Mouse (Mus musculus) heart, embryonic 16.5 days (tissue): ENCODE results near the gene Srsf10. TPM values are rescaled to one million over a fixed set of nuclear protein-coding genes. Genes with fewer than 3 reads are reported as not detected.

Experiments
- ATAC-seq: fragments of 200-750 bp; cut with Nextera tagmentation; replicated peaks from 2 replicates; pipeline ENCODE4 v1.8.0; 2017; ENCODE audit warnings: moderate number of reproducible peaks; ENCODE audit not compliant: insufficient read depth, low FRiP score; ENCODE audit errors: extremely low read depth
- H3K27ac ChIP-seq: fragments of 300-500 bp; sonication (generic); 2 replicates; pipeline ENCODE4 v1.5.1; 2014; ENCODE audit warnings: mild to moderate bottlenecking, low read length, control low read depth, moderate library complexity
- H3K27me3 ChIP-seq: fragments of 300-500 bp; sonication (generic); 2 replicates; pipeline ENCODE4 v1.6.1; 2014; ENCODE audit warnings: low read length, mixed read lengths; ENCODE audit not compliant: control insufficient read depth, insufficient read depth
- H3K36me3 ChIP-seq: fragments of 300-500 bp; sonication (generic); 2 replicates; pipeline ENCODE4 v1.6.1; 2014; ENCODE audit not compliant: control insufficient read depth, insufficient read depth
- H3K4me1 ChIP-seq: fragments of 300-500 bp; sonication (generic); 2 replicates; pipeline ENCODE4 v1.6.1; 2014; ENCODE audit warnings: low read length, mixed read lengths; ENCODE audit not compliant: control insufficient read depth, insufficient read depth
- H3K4me2 ChIP-seq: fragments of 300-500 bp; sonication (generic); 2 replicates; pipeline ENCODE4 v1.6.1; 2014; ENCODE audit warnings: low read depth, mild to moderate bottlenecking, control low read depth, low read length
- H3K4me3 ChIP-seq: fragments of 300-500 bp; sonication (generic); 2 replicates; pipeline ENCODE4 v1.5.1; 2014; ENCODE audit warnings: mild to moderate bottlenecking, control low read depth, low read length
- H3K9ac ChIP-seq: fragments of 300-500 bp; sonication (generic); 2 replicates; pipeline ENCODE4 v1.6.1; 2014; ENCODE audit warnings: low read length, control low read depth
- H3K9me3 ChIP-seq: fragments of 300-500 bp; sonication (generic); replicated peaks from 2 replicates; pipeline ENCODE4 v1.6.1; 2016; ENCODE audit warnings: low read length; ENCODE audit not compliant: control insufficient read depth
- WGBS: fragments of 180-500 bp; shearing (Covaris S2); extraction: QIAGEN DNeasy Blood & Tissue Kit; methylation state at CpG from one replicate; pipeline ENCODE4 v1.1.7; 2014; 5-methylcytosine and 5-hydroxymethylcytosine counted together
- polyA plus RNA-seq: library from polyadenylated mRNA; unstranded; fragments of >200 nt; fragmentation: Nextera tagmentation; extraction: Ambion mirVana; gene quantifications from 2 replicates; pipeline ENCODE4 v1.2.1, GENCODE M21; 2015

The Srsf10 gene
- polyA plus RNA-seq, 1 experiment from 2014 or later: 147 TPM

DNA sequence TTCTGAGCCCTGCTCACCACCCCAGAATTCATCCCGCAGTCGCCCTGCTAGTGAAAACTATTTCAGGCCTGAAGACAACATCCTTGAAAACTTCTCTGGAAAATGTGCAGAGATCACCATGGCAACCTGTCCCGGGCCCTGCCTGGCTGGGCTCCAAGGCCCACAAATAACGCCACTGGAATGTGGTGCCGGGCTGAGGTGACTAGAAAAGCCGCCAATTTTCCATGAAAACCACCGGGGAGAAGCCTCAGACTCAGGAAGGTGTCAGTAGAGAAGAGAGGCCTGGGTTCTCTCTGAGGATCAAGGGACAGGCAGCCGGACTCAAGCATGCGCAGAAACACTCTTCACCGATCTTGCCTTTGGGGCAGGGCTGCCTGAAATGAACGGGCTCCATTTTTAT, 27.1 kb upstream of the Srsf10 start:
- ATAC-seq: peak; percentile 87
- 13% methylated on average over 11 of the region's 11 CpGs for WGBS
- Histone ChIP-seq H3K27ac (peak overlapping the region; percentile 91), H3K4me1 (peaks cover 16% of the 10 kb centered on the region), H3K27me3 (no peaks in the 10 kb centered on the region), H3K36me3 (no peaks in the 10 kb centered on the region), H3K4me3 (no peak overlapping the region), H3K9ac (peak overlapping the region; percentile 63; the same call in 1 of the 2 replicates), H3K9me3 (no peaks in the 10 kb centered on the region; the same call in 1 of the 2 replicates), H3K4me2 (peak overlapping the region; percentile 53)

- no peak overlapping the region for H3K4me3 ChIP-seq
- H3K9me3 ChIP-seq: no peaks in the 10 kb centered on the region
- H3K36me3 ChIP-seq: no peaks in the 10 kb centered on the region
- H3K4me2 ChIP-seq: no peak overlapping the region
- H3K27ac ChIP-seq: peak overlapping the region; percentile 42
- 68% methylated on average over 11 of the region's 11 CpGs for WGBS
- no peak for ATAC-seq
- H3K4me1 ChIP-seq: peaks cover 16% of the 10 kb centered on the region
- H3K9ac ChIP-seq: no peak overlapping the region
- no peaks in the 10 kb centered on the region for H3K27me3 ChIP-seq
Measured at GRCm38 (mm10) chr4:135832070-135832469, 23.5 kb upstream of the Srsf10 start.

DNA sequence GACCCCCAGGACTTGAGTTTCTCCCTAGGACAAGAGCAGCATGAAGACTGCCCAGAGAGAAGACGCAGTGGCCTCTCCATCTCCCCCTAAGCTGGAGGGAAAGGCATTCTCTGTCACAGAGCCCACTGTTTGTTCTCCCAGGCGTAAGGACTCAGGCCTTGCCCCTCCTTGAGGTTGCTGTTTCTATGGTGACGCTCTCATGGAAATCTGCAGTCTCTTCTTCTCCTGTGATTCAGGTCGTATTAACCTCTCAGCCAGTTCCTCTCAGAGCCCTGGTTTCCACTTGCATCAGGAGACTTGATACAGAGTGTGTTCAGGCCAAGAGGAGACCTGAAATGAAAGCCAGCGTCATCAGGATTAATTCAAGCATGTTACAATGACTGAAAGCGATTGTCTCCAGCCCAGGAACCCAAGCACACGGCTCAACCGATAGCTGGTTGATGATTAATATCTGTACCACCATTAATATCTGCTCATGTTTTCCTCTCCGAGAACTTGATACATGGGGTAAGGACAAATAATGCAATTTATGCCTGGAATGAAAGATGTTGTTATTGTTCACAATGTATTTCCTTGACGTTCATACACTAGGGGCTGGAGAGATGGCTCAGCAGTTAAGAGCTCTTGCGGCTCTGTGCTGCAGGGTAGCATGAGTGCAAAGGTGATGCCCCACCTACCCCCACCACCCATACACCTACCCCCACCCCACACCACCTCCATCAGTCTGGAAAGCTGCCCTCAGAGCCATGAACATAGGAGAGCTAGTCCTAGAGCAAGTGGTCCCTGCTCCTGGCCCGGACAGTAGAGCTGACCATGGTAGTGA, 22.0 kb upstream of the Srsf10 start:
- 76% methylated on average over 12 of the region's 12 CpGs for whole genome bisulfite sequencing
- no peak for ATAC-seq
- H3K36me3 ChIP-seq: no peaks in the 10 kb centered on the region
- no peaks in the 10 kb centered on the region for H3K27me3 ChIP-seq
- H3K9ac ChIP-seq: no peak overlapping the region
- no peak overlapping the region for H3K4me3 ChIP-seq
- peaks cover 12% of the 10 kb centered on the region for H3K4me1 ChIP-seq
- H3K9me3 ChIP-seq: no peaks in the 10 kb centered on the region
- H3K27ac ChIP-seq: no peak overlapping the region
- no peak overlapping the region for H3K4me2 ChIP-seq

DNA sequence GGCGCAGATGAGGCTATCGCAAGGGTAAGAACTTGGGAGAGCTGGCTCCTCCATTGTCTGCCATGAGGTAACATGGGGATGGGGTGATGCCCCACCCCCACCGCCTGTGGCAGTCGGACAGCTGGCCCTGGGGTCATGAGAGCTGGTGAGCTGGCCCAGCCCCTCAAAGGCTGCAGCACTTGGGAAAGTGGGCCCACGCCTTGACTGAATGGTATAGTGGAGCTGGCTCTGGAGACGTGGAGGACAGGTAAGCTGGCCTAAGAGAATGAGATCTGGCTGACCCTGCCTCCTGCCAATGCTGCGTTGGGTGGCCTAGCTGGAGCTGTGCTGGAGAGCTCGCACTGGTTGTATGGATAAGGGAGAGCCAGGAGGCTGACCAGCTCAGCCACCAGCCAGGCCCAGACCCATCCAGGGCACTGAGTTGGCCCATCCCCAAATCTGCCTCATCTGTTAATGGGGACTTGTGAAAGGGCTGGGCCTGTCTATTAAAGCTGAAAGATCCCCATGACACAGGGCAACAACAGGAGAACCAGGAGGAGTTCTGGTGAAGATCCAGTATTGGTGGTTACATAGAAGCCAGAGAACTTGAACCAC, 21.3 kb upstream of the Srsf10 start:
- Histone ChIP-seq H3K9ac (no peak overlapping the region), H3K27ac (no peak overlapping the region), H3K4me3 (no peak overlapping the region), H3K4me1 (peaks cover 11% of the 10 kb centered on the region; the same call in 1 of the 2 replicates), H3K27me3 (no peaks in the 10 kb centered on the region), H3K4me2 (no peak overlapping the region), H3K36me3 (no peaks in the 10 kb centered on the region), H3K9me3 (no peaks in the 10 kb centered on the region)
- WGBS: 85% methylated on average over 8 of the region's 8 CpGs
- ATAC-seq: no peak

DNA sequence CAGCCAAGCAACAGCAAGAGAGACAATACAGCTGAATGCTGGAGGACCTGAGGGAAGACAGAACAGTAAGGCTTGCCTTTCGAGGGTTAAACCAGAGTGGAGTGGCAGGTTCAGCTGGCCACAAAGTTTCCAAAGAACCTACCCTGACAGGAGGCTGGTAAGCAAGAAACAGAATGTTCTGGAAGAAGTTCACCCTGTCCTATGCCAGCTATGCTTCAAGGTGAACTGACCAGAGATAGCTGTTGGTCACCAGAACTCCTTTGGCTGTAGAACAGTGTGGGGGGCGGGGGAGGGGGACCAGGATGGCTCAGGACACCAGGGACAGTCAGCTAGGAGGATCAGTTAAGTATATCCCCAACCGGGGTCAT, 16.6 kb upstream of the Srsf10 start:
- H3K4me3 ChIP-seq: no peak overlapping the region
- H3K4me1 ChIP-seq: peaks cover 15% of the 10 kb centered on the region; the same call in 1 of the 2 replicates
- WGBS: 66% methylated on average over 3 of the region's 3 CpGs
- H3K27me3 ChIP-seq: no peaks in the 10 kb centered on the region
- peak overlapping the region; percentile 53 for H3K9ac ChIP-seq
- no peaks in the 10 kb centered on the region for H3K36me3 ChIP-seq
- peak overlapping the region; percentile 97 for H3K27ac ChIP-seq
- no peak; the same call in 1 of the 2 replicates for ATAC-seq
- H3K9me3 ChIP-seq: 0 out of 2 replicates have a peak, but pooled peaks cover 2% of the 10 kb centered on the region
- peak overlapping the region; percentile 44 for H3K4me2 ChIP-seq

GRCm38 (mm10) chr4:135839293-135840011, 16.1 kb upstream of the Srsf10 start:
- H3K4me3 ChIP-seq: no peak overlapping the region
- peak overlapping the region; percentile 44 for H3K4me2 ChIP-seq
- H3K9ac ChIP-seq: peak overlapping the region; percentile 53
- H3K27ac ChIP-seq: peak overlapping the region; percentile 97
- peak; percentile 72 for ATAC-seq
- H3K9me3 ChIP-seq: 0 out of 2 replicates have a peak, but pooled peaks cover 2% of the 10 kb centered on the region
- H3K27me3 ChIP-seq: no peaks in the 10 kb centered on the region
- peaks cover 15% of the 10 kb centered on the region; the same call in 1 of the 2 replicates for H3K4me1 ChIP-seq
- WGBS: 47% methylated on average over 21 of the region's 21 CpGs
- no peaks in the 10 kb centered on the region for H3K36me3 ChIP-seq

- WGBS: 78% methylated on average over 6 of the region's 6 CpGs
- peaks cover 17% of the 10 kb centered on the region for H3K4me1 ChIP-seq
- ATAC-seq: no peak
Measured at GRCm38 (mm10) chr4:135844400-135844799, 11.1 kb upstream of the Srsf10 start.

DNA sequence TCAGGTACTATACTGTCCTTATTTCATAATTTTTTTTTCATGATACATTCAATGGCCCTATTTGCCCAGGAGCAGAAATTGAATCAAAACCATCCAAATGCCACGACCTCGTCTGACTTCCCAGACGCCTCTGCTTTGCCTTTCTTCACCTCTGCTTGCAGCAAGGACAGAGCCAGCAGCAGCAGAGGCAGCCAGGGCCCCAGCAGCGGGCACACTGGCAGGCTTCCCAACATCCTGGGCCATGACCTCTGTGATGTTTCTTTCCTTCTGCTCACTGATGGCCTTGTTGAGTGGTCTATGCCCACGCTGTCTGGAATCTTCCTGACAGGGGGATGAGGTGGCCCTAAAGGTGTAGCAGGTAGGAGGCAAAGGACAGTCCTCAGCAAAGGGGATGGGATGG, 8.0 kb upstream of the Srsf10 start:
- peaks cover 4% of the 10 kb centered on the region; the same call in 1 of the 2 replicates for H3K9me3 ChIP-seq
- H3K4me3 ChIP-seq: no peak overlapping the region
- H3K27ac ChIP-seq: peak overlapping the region; percentile 11
- H3K27me3 ChIP-seq: no peaks in the 10 kb centered on the region
- no peak overlapping the region for H3K4me2 ChIP-seq
- no peak overlapping the region for H3K9ac ChIP-seq
- ATAC-seq: peak; percentile 57; the same call in 1 of the 2 replicates
- 20% methylated on average over 5 of the region's 5 CpGs for WGBS
- peaks cover 14% of the 10 kb centered on the region for H3K4me1 ChIP-seq
- H3K36me3 ChIP-seq: no peaks in the 10 kb centered on the region

More at GRCm38 (mm10) chr4:135844400-135844799, 11.1 kb upstream of the Srsf10 start:
- Histone ChIP-seq H3K36me3 (no peaks in the 10 kb centered on the region), H3K9ac (no peak overlapping the region), H3K4me2 (no peak overlapping the region), H3K9me3 (peaks cover 6% of the 10 kb centered on the region; the same call in 1 of the 2 replicates), H3K4me3 (no peak overlapping the region), H3K27ac (no peak overlapping the region), H3K27me3 (no peaks in the 10 kb centered on the region)
